Mouse (Mus musculus) E14TG2a.4 (cell line): ENCODE results near the gene H2al1g.

Source experiments
- CTCF ChIP-seq: conservative IDR thresholded peaks from 2 replicates; pipeline ENCODE4 v1.5.1; 2014; ENCODE audit warnings: low read length
- NANOG ChIP-seq: IDR thresholded peaks from 2 replicates; pipeline ENCODE4 v1.6.1; 2014; ENCODE audit warnings: borderline replicate concordance, low read length, mixed read lengths
- POU5F1 ChIP-seq: IDR thresholded peaks from 2 replicates; pipeline ENCODE4 v1.6.1; 2014; ENCODE audit warnings: low read length, borderline replicate concordance

DNA sequence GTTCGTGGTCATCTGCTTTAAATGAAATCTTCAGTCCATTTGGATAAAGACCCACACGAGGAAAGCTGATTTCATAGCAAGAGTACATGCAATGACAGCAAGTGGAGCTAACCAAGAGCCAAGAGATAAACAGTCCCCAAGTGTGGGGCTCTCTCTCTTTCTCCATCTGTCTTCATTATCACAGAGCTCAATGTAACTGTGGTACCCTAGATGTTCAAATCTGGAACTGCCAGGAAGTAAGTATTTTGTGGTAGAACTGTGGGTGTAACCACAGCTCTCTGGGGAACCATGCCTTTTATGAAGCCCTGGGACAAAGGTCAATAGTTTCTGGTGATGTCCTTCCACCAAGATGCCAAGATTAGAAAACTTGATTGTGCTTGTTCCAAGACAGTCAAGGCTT lies 37.3 kb upstream of the H2al1g start:
- TF ChIP-seq CTCF: no peak
- TF ChIP-seq NANOG: no peak
- no peak for TF ChIP-seq POU5F1
